Mouse (Mus musculus) CH12.LX (cell line): ENCODE measurements around the gene Sipa1l3. TPM values are rescaled to one million over a fixed set of nuclear protein-coding genes. Genes with fewer than 3 reads are reported as not detected.

Experiments
- DNase-seq: peaks from one replicate; pipeline ENCODE4 v3.0.0-alpha.2; 2013; ENCODE audit errors: extremely low read depth
- H3K27ac ChIP-seq: 2 replicates; pipeline ENCODE4 v1.5.1; 2012; ENCODE audit warnings: low read depth, mild to moderate bottlenecking, control low read depth, moderate library complexity; ENCODE audit not compliant: insufficient read depth
- H3K27me3 ChIP-seq: replicated peaks from 2 replicates; pipeline ENCODE3; 2012; ENCODE audit warnings: inconsistent platforms
- H3K36me3 ChIP-seq, 2 experiments: replicated peaks in 1 of 2; 2 replicates each; pipeline versions ENCODE3 to v1.6.1; 2012; ENCODE audit warnings: inconsistent platforms in 1 of 2, low read length in 1 of 2, mild to moderate bottlenecking in 1 of 2, mixed read lengths in 1 of 2, moderate library complexity in 1 of 2; ENCODE audit not compliant: control insufficient read depth in 1 of 2, insufficient read depth in 1 of 2
- H3K4me1 ChIP-seq, 2 experiments: 2 replicates each; pipeline ENCODE4 v1.6.1; 2012; ENCODE audit warnings: inconsistent platforms in 1 of 2, moderate library complexity in 1 of 2; ENCODE audit not compliant: insufficient read depth in 2 of 2, control insufficient read depth in 1 of 2
- H3K4me2 ChIP-seq: 2 replicates; pipeline ENCODE4 v1.6.1; 2012; ENCODE audit warnings: low read depth, mild to moderate bottlenecking, control low read depth; ENCODE audit not compliant: poor library complexity, insufficient read depth, severe bottlenecking
- H3K4me3 ChIP-seq, 3 experiments: fragments of 150-350 bp in 1 of 3; sonication (generic) in 1 of 3; replicated peaks in 1 of 3; 2 replicates each; pipeline versions ENCODE3 to v1.5.1; 2011 to 2012; ENCODE audit warnings: low read depth in 2 of 3, low read length in 2 of 3, mild to moderate bottlenecking in 2 of 3, moderate library complexity in 2 of 3, control low read depth in 1 of 3, improper control_type of control experiment in 1 of 3, inconsistent platforms in 1 of 3, mixed read lengths in 1 of 3; ENCODE audit not compliant: poor library complexity in 1 of 3
- H3K79me2 ChIP-seq: replicated peaks from 2 replicates; pipeline ENCODE4 v1.6.1; 2012; ENCODE audit warnings: mild to moderate bottlenecking, moderate library complexity; ENCODE audit not compliant: control insufficient read depth, poor library complexity, insufficient read depth, severe bottlenecking; ENCODE audit errors: extremely low read depth
- H3K9ac ChIP-seq: 2 replicates; pipeline ENCODE4 v1.6.1; 2012; ENCODE audit warnings: low read depth, mild to moderate bottlenecking, control low read depth, moderate library complexity; ENCODE audit not compliant: insufficient read depth
- H3K9me3 ChIP-seq: replicated peaks from 2 replicates; pipeline ENCODE3; 2012; ENCODE audit warnings: low read length, inconsistent platforms, mixed read lengths
- CHD2 ChIP-seq: IDR thresholded peaks from 2 replicates; pipeline ENCODE4 v1.6.1; 2011; ENCODE audit warnings: low read length, improper control_type of control experiment
- CTCF ChIP-seq, 2 experiments: IDR thresholded peaks in 1 of 2; conservative IDR thresholded peaks in 1 of 2; 2 replicates each; pipeline ENCODE4 v1.5.1; 2011 to 2012; ENCODE audit warnings: low read depth in 2 of 2, low read length in 2 of 2, improper control_type of control experiment in 1 of 2, inconsistent platforms in 1 of 2, mild to moderate bottlenecking in 1 of 2, moderate library complexity in 1 of 2
- ELF1 ChIP-seq: IDR thresholded peaks from 2 replicates; pipeline ENCODE4 v1.6.1; 2014; ENCODE audit warnings: low read depth, mild to moderate bottlenecking, inconsistent platforms, low read length, improper control_type of control experiment
- EP300 ChIP-seq: IDR thresholded peaks from 2 replicates; pipeline ENCODE4 v1.6.1; 2011; ENCODE audit warnings: low read length, improper control_type of control experiment
- ETS1 ChIP-seq: conservative IDR thresholded peaks from 2 replicates; pipeline ENCODE4 v1.6.1; 2012; ENCODE audit warnings: low read depth, mild to moderate bottlenecking, inconsistent platforms, low read length, improper control_type of control experiment, moderate library complexity
- HCFC1 ChIP-seq: IDR thresholded peaks from 2 replicates; pipeline ENCODE4 v1.6.1; 2012; ENCODE audit warnings: low read depth, mild to moderate bottlenecking, inconsistent platforms, low read length, improper control_type of control experiment
- KAT2A ChIP-seq: IDR thresholded peaks from 2 replicates; pipeline ENCODE4 v1.6.1; 2012; ENCODE audit warnings: low read length, improper control_type of control experiment, inconsistent platforms; ENCODE audit not compliant: insufficient replicate concordance
- MEF2A ChIP-seq: IDR thresholded peaks from 2 replicates; pipeline ENCODE4 v1.6.1; 2014; ENCODE audit warnings: low read depth, mild to moderate bottlenecking, inconsistent platforms, low read length, improper control_type of control experiment, borderline replicate concordance
- NELFE ChIP-seq: IDR thresholded peaks from 2 replicates; pipeline ENCODE4 v1.6.1; 2011; ENCODE audit warnings: low read depth, low read length, improper control_type of control experiment
- NRF1 ChIP-seq: IDR thresholded peaks from 2 replicates; pipeline ENCODE4 v1.6.1; 2014; ENCODE audit warnings: low read depth, mild to moderate bottlenecking, inconsistent platforms, low read length, improper control_type of control experiment, moderate library complexity
- POLR2A ChIP-seq: IDR thresholded peaks from 2 replicates; pipeline ENCODE4 v1.6.1; 2011; ENCODE audit warnings: low read depth, mild to moderate bottlenecking, improper control_type of control experiment, low read length
- RAD21 ChIP-seq: IDR thresholded peaks from 2 replicates; pipeline ENCODE4 v1.6.1; 2011; ENCODE audit warnings: low read depth, mild to moderate bottlenecking, low read length, improper control_type of control experiment, moderate library complexity
- RCOR1 ChIP-seq: conservative IDR thresholded peaks from 2 replicates; pipeline ENCODE4 v1.6.1; 2012; ENCODE audit warnings: low read depth, mild to moderate bottlenecking, inconsistent platforms, low read length, improper control_type of control experiment
- USF2 ChIP-seq: conservative IDR thresholded peaks from 2 replicates; pipeline ENCODE4 v1.6.1; 2011; ENCODE audit warnings: low read depth, low read length, improper control_type of control experiment
- ZC3H11A ChIP-seq: IDR thresholded peaks from 2 replicates; pipeline ENCODE4 v1.6.1; 2012; ENCODE audit warnings: low read depth, mild to moderate bottlenecking, inconsistent platforms, low read length, improper control_type of control experiment
- ZKSCAN1 ChIP-seq: IDR thresholded peaks from 2 replicates; pipeline ENCODE4 v1.6.1; 2012; ENCODE audit warnings: low read depth, inconsistent platforms, low read length, improper control_type of control experiment, borderline replicate concordance
- ZMIZ1 ChIP-seq: IDR thresholded peaks from 2 replicates; pipeline ENCODE4 v1.6.1; 2012; ENCODE audit warnings: low read depth, mild to moderate bottlenecking, inconsistent platforms, low read length, improper control_type of control experiment
- ZNF384 ChIP-seq: IDR thresholded peaks from 2 replicates; pipeline ENCODE4 v1.6.1; 2012; ENCODE audit warnings: low read depth, low read length, improper control_type of control experiment, inconsistent platforms
- dilution Hi-C: fragments of 300-500 bp; cut with MboI; formaldehyde crosslinking; loops from 2 replicates; pipeline ENCODE4 v1.14.3; 2020; ENCODE audit warnings: low sequenced_read_pairs; ENCODE audit not compliant: extremely low pct_unique_long_range_greater_than_20kb, extremely low pct_ligation_motif_present
- in situ Hi-C: fragments of 300-500 bp; cut with MboI; formaldehyde crosslinking; loops from 3 replicates; pipeline ENCODE4 v1.14.3; 2019; ENCODE audit warnings: low sequenced_read_pairs, low pct_ligation_motif_present, low pct_unique_long_range_greater_than_20kb, mixed read lengths
- polyA plus RNA-seq: library from polyadenylated mRNA; unstranded; fragments of >175 nt; gene quantifications from 2 replicates; pipeline ENCODE4 v1.2.1, GENCODE M21; 2012; ENCODE audit warnings: low read depth; ENCODE audit not compliant: insufficient read length
- total RNA-seq, 2 experiments: library from RNA; depleted of rRNA; stranded (reverse); fragments of 300-350 nt in 1 of 2; fragments of >200 nt in 1 of 2; gene quantifications; 2 replicates each; pipeline ENCODE4 v1.2.3; 2012 to 2014

The Sipa1l3 gene
- total and polyA plus RNA-seq, 3 experiments: 1.6 to 8.8 (median 5.9) TPM

GRCm38 (mm10) chr7:29338984-29339679, 179.3 kb downstream of the Sipa1l3 start:
- in situ Hi-C loops: no loop called here
- no peak for DNase-seq
- Histone ChIP-seq H3K4me1 (peaks cover 0 to 15% of the 10 kb centered on the region in 2 experiments; a peak in 1 of 4 replicates), H3K9me3 (no peaks in the 10 kb centered on the region), H3K9ac (no peak overlapping the region), H3K27me3 (no peaks in the 10 kb centered on the region), H3K36me3 (peaks cover 0 to 26% of the 10 kb centered on the region in 2 experiments), H3K27ac (no peak overlapping the region), H3K79me2 (no peaks in the 10 kb centered on the region), H3K4me3 (no peak overlapping the region), H3K4me2 (no peak overlapping the region)
- dilution Hi-C loops: no loop called here
- TF ChIP-seq ZNF384 (no peak), CHD2 (no peak), HCFC1 (no peak), NELFE (no peak), NRF1 (no peak), ZKSCAN1 (no peak), POLR2A (no peak), RCOR1 (no peak), ETS1 (no peak), ZC3H11A (no peak), KAT2A (no peak), CTCF (conservative IDR thresholded peaks at IDR 0.05 in 1 of 2, IDR thresholded peaks at IDR 0.05 in 1 of 2; ENCODE audit: low read depth in 2 of 2, low read length in 2 of 2) (no peak), RAD21 (no peak), ZMIZ1 (no peak)

- DNase-seq: no peak
- Histone ChIP-seq H3K27me3 (no peaks in the 10 kb centered on the region), H3K4me3 (no peak overlapping the region), H3K9ac (no peak overlapping the region), H3K4me2 (no peak overlapping the region), H3K79me2 (no peaks in the 10 kb centered on the region), H3K36me3 (peaks cover 0 to 24% of the 10 kb centered on the region in 2 experiments), H3K4me1 (peaks cover 0 to 15% of the 10 kb centered on the region in 2 experiments; a peak in 1 of 4 replicates), H3K27ac (no peak overlapping the region), H3K9me3 (no peaks in the 10 kb centered on the region)
- 0 out of 2 replicates have a peak, but pooled peaks have one; percentile 11 for TF ChIP-seq USF2
- TF ChIP-seq ZC3H11A: no peak
- no peak for TF ChIP-seq MEF2A
- no peak for TF ChIP-seq RAD21
- no peak for TF ChIP-seq ELF1
- no peak for TF ChIP-seq EP300
- in situ Hi-C loops (no loop called here), dilution Hi-C loops (no loop called here)
These were observed 180.0 kb downstream of the Sipa1l3 start for GRCm38 (mm10) chr7:29338351-29338919.
